Mouse (Mus musculus) testis, postnatal 10 days (tissue): ENCODE results near the gene 9130019O22Rik.

Source experiments
- DNase-seq: peaks from one replicate; pipeline ENCODE4 v3.0.0; 2021; ENCODE audit warnings: low spot score

Gene 9130019O22Rik

DNA sequence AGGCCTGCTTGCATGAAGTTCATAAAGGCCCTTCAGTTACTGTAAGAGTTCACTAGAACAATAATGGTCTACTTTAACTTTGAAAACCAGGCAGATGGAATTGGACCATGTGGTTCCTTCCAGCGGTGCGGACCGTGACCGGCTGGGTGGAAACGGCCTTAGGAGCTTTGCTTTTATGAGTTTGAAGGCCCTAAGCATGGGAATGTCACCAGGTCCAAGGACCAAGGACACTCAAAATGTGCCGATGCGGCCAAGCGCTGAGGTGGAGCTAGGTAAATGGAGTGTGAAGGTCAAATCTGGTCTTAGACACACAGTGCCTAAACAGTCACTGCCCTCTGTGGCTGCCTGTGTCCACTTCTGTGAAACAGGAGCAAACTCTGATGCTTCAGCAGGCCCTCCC, 45.6 kb downstream of the 9130019O22Rik start:
- DNase-seq, result no peak

DNA sequence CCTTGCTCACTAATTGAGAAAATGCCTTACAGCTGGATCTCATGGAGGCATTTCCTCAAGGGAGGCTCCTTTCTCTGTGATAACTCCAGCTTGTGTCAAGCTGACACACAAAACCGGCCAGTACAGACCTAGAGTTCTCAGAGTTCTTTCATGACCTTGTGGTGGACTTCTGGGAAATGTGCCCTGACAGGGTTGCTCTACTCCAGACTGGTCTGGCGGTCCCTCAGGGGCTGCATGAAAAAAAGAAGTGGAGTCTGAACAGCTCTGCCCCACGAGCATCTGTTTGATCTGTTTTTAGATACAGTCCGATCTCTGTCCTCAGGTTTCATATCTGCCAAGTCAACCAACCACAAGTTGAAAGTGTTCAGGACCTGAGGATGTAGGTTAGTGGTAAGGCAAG, 49.3 kb downstream of the 9130019O22Rik start:
- DNase-seq, result no peak

DNA sequence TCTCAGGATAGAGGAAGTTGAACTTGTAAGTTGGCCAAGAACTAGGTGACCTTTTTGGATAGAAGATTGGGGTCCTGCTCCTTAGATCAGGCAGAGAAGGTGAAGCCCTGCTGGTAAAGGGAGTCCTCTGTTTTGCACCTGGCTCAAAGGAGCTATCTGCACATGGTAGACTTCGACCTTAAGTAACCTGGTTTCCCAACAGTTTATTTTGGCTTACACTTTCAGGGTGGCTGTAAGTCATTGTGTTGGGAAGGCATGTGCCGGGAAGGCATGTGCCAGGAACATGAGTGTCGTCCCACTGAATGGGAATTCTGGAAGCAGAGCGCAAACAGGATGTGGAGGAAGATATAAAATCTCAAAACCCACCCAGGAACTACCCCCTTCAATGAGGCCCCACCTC, 51.4 kb downstream of the 9130019O22Rik start:
- DNase-seq, result no peak

DNA sequence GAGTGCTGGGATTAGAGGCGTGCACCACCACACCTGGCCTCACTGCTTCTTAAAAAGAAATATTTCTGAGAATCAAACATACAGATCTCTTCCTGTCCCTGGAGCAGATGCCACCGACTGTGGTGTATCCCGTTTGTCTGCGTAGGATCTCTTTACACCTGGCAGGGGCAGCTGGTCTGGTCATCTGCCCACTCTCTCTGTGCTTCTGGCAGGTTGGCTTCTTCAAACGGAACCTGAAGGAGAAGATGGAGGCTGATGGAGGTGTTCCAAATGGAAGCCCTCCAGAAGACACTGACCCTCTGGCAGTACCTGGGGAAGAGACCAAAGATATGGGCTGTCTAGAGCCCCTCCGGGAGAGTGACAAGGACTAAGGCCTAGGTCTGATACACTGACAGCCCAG, 53.7 kb downstream of the 9130019O22Rik start:
- no peak for DNase-seq
